Mouse (Mus musculus) embryonic fibroblast, embryonic 13.5 days (primary cell): Measurements from ENCODE around the gene Dgke.

Experiments
- CTCF ChIP-seq: IDR thresholded peaks from 2 replicates; pipeline ENCODE4 v1.5.1; 2011; ENCODE audit warnings: mild to moderate bottlenecking, control low read depth, low read length, moderate library complexity, borderline replicate concordance; ENCODE audit not compliant: insufficient read depth
- POLR2A ChIP-seq: IDR thresholded peaks from 2 replicates; pipeline ENCODE4 v1.6.1; 2011; ENCODE audit warnings: low read depth, mild to moderate bottlenecking, control low read depth, low read length, moderate library complexity

DNA sequence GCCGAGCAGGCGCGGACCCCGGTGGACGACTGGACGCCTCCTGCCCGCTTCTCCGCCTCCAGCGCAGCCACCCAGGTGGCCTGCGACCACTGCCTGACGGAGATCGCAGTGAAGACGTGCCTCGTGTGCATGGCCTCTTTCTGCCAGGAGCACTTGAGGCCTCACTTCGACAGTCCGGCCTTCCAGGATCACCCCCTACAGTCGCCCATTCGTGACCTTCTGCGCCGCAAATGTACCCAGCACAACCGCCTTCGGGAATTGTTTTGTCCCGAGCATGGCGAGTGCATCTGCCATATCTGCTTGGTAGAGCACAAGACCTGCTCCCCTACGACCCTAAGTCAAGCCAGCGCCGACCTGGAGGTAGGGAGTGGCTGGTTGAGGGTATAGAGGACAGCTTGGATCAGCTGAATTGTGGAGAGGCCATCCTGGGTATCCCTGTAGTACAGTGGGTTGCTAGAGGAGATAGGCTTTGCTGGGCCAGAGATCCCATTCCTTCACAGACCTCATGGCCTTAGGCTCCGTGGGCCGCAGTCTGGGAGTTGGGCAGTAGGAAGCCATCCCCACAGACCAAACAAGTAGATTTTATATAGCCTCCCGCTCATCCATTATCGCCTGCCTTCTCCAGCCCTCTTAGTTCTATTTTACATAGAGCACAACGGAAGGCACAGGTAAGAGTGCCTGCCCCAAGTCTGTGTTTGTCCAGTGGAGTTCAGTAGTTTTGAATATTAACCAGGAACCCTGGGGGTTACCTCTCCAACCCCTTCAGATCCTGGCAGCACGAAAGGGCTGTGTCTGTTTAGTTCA is 66.7 kb downstream of the Dgke start:
- TF ChIP-seq CTCF (no peak), POLR2A (no peak)
